Mouse (Mus musculus) ES-Bruce4 (cell line): ENCODE results near the gene Ap1ar.

Experiments
- CTCF ChIP-seq: IDR thresholded peaks from one replicate; pipeline ENCODE4 v1.8.1; 2011; ENCODE audit warnings: low read depth, low read length
- EP300 ChIP-seq: IDR thresholded peaks from 2 replicates; pipeline ENCODE4 v1.6.1; 2011; ENCODE audit warnings: low read depth, low read length; ENCODE audit not compliant: insufficient read depth

DNA sequence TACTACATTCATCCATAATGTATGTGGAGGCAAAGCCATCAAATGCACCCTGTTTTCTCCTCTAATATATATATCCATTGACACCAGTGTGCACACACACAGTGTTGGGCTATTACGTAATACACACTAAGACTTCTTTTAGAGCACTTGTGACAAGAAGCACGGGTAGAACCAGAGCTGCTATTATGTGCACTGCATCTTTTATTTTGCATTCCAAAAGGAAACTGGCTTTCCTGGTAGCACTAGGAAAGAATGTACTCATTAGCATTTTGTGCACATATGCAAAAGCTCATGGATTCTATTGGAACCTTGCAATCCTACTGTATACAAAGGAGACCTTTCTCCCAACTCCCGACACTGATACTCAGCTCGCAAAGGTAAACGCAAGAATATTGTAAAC lies 31.6 kb upstream of the Ap1ar start:
- TF ChIP-seq EP300, result no peak
- no peak for TF ChIP-seq CTCF
